In genomic region chr5:33651017-33651416, GRCm38 (mm10) we compare ENCODE assay signal across 8 mouse cellular contexts. TPM values are rescaled to one million over a fixed set of nuclear protein-coding genes. Genes with fewer than 3 reads are reported as not detected.
A peak's percentile ranks its signal among the peaks of the same experiment; 100 is the strongest.
DNase-seq lines count a peak whose midpoint lies in the region; ATAC-seq and TF ChIP-seq lines count a peak whose summit lies in the region.

No protein-coding gene starts in this region.

- peak overlapping the region; percentile 97 for H3K27ac ChIP-seq in heart, embryonic 11.5 days (ENCODE audit: low read depth, low read length)
- 0 out of 2 replicates have a peak overlapping the region, but pooled peaks have one; percentile 98 for H3K27ac ChIP-seq in forebrain, embryonic 15.5 days (replicated peaks)
- peak overlapping the region; percentile 77 for H3K27ac ChIP-seq in liver, embryonic 14.5 days

- H3K36me3 ChIP-seq in heart, embryonic 11.5 days (ENCODE audit: control insufficient read depth, insufficient read depth, low read length): peaks cover 20% of the 10 kb centered on the region
- H3K36me3 ChIP-seq in E14TG2a.4 (ENCODE audit: insufficient read depth, low read length): peaks cover 76% of the 10 kb centered on the region
- H3K36me3 ChIP-seq in forebrain, embryonic 15.5 days: peaks cover 31% of the 10 kb centered on the region
- H3K36me3 ChIP-seq in liver, embryonic 14.5 days (replicated peaks; ENCODE audit: control insufficient read depth, insufficient read depth, low read depth): peaks cover 70% of the 10 kb centered on the region

- 20% methylated on average over 2 of the region's 2 CpGs for WGBS in heart, embryonic 11.5 days (ENCODE audit: insufficient replicate concordance)
- WGBS in forebrain, embryonic 15.5 days: 14% methylated on average over 2 of the region's 2 CpGs
- WGBS in liver, embryonic 14.5 days (ENCODE audit: insufficient replicate concordance): 4% methylated on average over 2 of the region's 2 CpGs

- no peaks in the 10 kb centered on the region for H3K27me3 ChIP-seq in heart, embryonic 11.5 days (ENCODE audit: control insufficient read depth, insufficient read depth, low read length)
- no peaks in the 10 kb centered on the region for H3K27me3 ChIP-seq in E14TG2a.4 (ENCODE audit: insufficient read depth, low read length)
- H3K27me3 ChIP-seq in forebrain, embryonic 15.5 days: no peaks in the 10 kb centered on the region
- H3K27me3 ChIP-seq in liver, embryonic 14.5 days (ENCODE audit: control insufficient read depth, insufficient read depth, low read length): no peaks in the 10 kb centered on the region

- no peak for TF ChIP-seq EP300 in liver, embryonic 14.5 days (IDR thresholded peaks at IDR 0.05; ENCODE audit: low read depth)

- peak overlapping the region; percentile 85 for H3K4me3 ChIP-seq in heart, embryonic 11.5 days (ENCODE audit: low read depth, low read length)
- H3K4me3 ChIP-seq in E14TG2a.4 (replicated peaks; ENCODE audit: low read length): peak overlapping the region; percentile 98
- H3K4me3 ChIP-seq in forebrain, embryonic 15.5 days: peak overlapping the region; percentile 90
- H3K4me3 ChIP-seq in liver, embryonic 14.5 days (ENCODE audit: insufficient read depth in 1 of 2, low read depth in 2 of 2, low read length in 2 of 2): peak overlapping the region; percentile 86 to 95

- peaks cover 14% of the 10 kb centered on the region for H3K4me1 ChIP-seq in heart, embryonic 11.5 days (ENCODE audit: control insufficient read depth, insufficient read depth, low read length)
- peaks cover 50% of the 10 kb centered on the region for H3K4me1 ChIP-seq in E14TG2a.4 (replicated peaks; ENCODE audit: low read depth, low read length)
- peaks cover 31% of the 10 kb centered on the region for H3K4me1 ChIP-seq in forebrain, embryonic 15.5 days
- peaks cover 23 to 24% of the 10 kb centered on the region in 2 experiments for H3K4me1 ChIP-seq in liver, embryonic 14.5 days (replicated peaks; ENCODE audit: control insufficient read depth in 2 of 2, insufficient read depth in 2 of 2, low read length in 1 of 2)

- H3K4me2 ChIP-seq in heart, embryonic 11.5 days: peak overlapping the region; percentile 90
- peak overlapping the region; percentile 54 for H3K4me2 ChIP-seq in forebrain, embryonic 15.5 days (replicated peaks)
- peak overlapping the region; percentile 98 for H3K4me2 ChIP-seq in liver, embryonic 14.5 days (ENCODE audit: low read depth)

- peak overlapping the region; percentile 90 for H3K9ac ChIP-seq in heart, embryonic 11.5 days (ENCODE audit: low read depth, low read length)
- peak overlapping the region; percentile 83 for H3K9ac ChIP-seq in forebrain, embryonic 15.5 days (replicated peaks)
- peak overlapping the region; percentile 93 for H3K9ac ChIP-seq in liver, embryonic 14.5 days (replicated peaks)

- ATAC-seq in heart, embryonic 11.5 days (replicated peaks; ENCODE audit: insufficient number of reproducible peaks, low FRiP score, low TSS enrichment): no peak
- ATAC-seq in forebrain, embryonic 15.5 days (replicated peaks): no peak
- ATAC-seq in liver, embryonic 14.5 days (ENCODE audit: insufficient read depth): no peak

- DNase-seq in heart, postnatal 25 days (ENCODE audit: low spot score): no peak
- no peak for DNase-seq in liver, embryonic 14.5 days (ENCODE audit: low read depth in 3 of 3, low spot score in 3 of 3)
- DNase-seq in natural killer cell, adult 2 months (ENCODE audit: low spot score in 2 of 2): no peak
- no peak for DNase-seq in adrenal gland, adult (ENCODE audit: inconsistent age in 2 of 2, low spot score in 1 of 2)
- no peak for DNase-seq in B cell, adult 2 months

- intact Hi-C loops in heart, postnatal 25 days (cut with DNase I): loop anchor here (10.0 kb wide), 1 partner anchor 284 kb away; the partner anchor contains the start of gene Nelfa

- no peaks in the 10 kb centered on the region for H3K9me3 ChIP-seq in heart, embryonic 11.5 days (replicated peaks; ENCODE audit: control insufficient read depth, low read length)
- no peaks in the 10 kb centered on the region for H3K9me3 ChIP-seq in E14TG2a.4 (ENCODE audit: low read length)
- H3K9me3 ChIP-seq in forebrain, embryonic 15.5 days: no peaks in the 10 kb centered on the region
- no peaks in the 10 kb centered on the region for H3K9me3 ChIP-seq in liver, embryonic 14.5 days (ENCODE audit: control insufficient read depth, low read length)

- TF ChIP-seq CTCF in E14TG2a.4 (conservative IDR thresholded peaks at IDR 0.05; ENCODE audit: low read length): no peak
- TF ChIP-seq CTCF in liver, embryonic 14.5 days (IDR thresholded peaks at IDR 0.05; ENCODE audit: low read depth): no peak

RNA-seq across cellular contexts. Expression of gene Slbp, which starts 1.4 kb away (rescaled TPM):
- 162 and 166 TPM in 2 replicates for polyA plus RNA-seq in heart, embryonic 11.5 days (2014; fragmentation: Nextera tagmentation; extraction: Ambion mirVana)
- 10 to 100 TPM; 15.3 to 16.2 TPM for total RNA-seq in heart, postnatal 25 days (2021)
- 129 and 141 TPM in 2 replicates for polyA plus RNA-seq in forebrain, embryonic 15.5 days (2015; fragmentation: Nextera tagmentation; extraction: Ambion mirVana)
- 97.1 and 155 TPM in 2 replicates for polyA plus RNA-seq in liver, embryonic 14.5 days (2012; rRNA removed)
- 290 and 309 TPM in 2 replicates for polyA plus RNA-seq in liver, embryonic 14.5 days (2014; fragmentation: Nextera tagmentation; extraction: Ambion mirVana)

RNA-seq across cellular contexts. Expression of gene Tacc3, which starts 6.9 kb away (rescaled TPM):
- 171 and 186 TPM in 2 replicates for polyA plus RNA-seq in heart, embryonic 11.5 days (2014; fragmentation: Nextera tagmentation; extraction: Ambion mirVana)
- 1 to 10 TPM; 2.4 TPM for total RNA-seq in heart, postnatal 25 days (2021)
- 91.5 and 98.2 TPM in 2 replicates for polyA plus RNA-seq in forebrain, embryonic 15.5 days (2015; fragmentation: Nextera tagmentation; extraction: Ambion mirVana)
- 50.4 and 69.1 TPM in 2 replicates for polyA plus RNA-seq in liver, embryonic 14.5 days (2012; rRNA removed)
- 138 and 152 TPM in 2 replicates for polyA plus RNA-seq in liver, embryonic 14.5 days (2014; fragmentation: Nextera tagmentation; extraction: Ambion mirVana)

RNA-seq across cellular contexts. Expression of gene Tmem129, which starts 7.2 kb away (rescaled TPM):
- polyA plus RNA-seq in heart, embryonic 11.5 days (2014; fragmentation: Nextera tagmentation; extraction: Ambion mirVana): 41.5 and 42.3 TPM in 2 replicates
- 10 to 100 TPM; 19.8 to 20.2 TPM for total RNA-seq in heart, postnatal 25 days (2021)
- polyA plus RNA-seq in forebrain, embryonic 15.5 days (2015; fragmentation: Nextera tagmentation; extraction: Ambion mirVana): 31.0 and 35.0 TPM in 2 replicates
- 17.4 and 17.7 TPM in 2 replicates for polyA plus RNA-seq in liver, embryonic 14.5 days (2012; rRNA removed)
- 19.4 and 22.1 TPM in 2 replicates for polyA plus RNA-seq in liver, embryonic 14.5 days (2014; fragmentation: Nextera tagmentation; extraction: Ambion mirVana)

RNA-seq across cellular contexts. Expression of gene Gm9903, which starts 21.3 kb away (rescaled TPM):
- polyA plus RNA-seq in heart, embryonic 11.5 days (2014; fragmentation: Nextera tagmentation; extraction: Ambion mirVana): 1.5 and 2.0 TPM in 2 replicates
- 1 to 10 TPM; 1.1 to 1.3 TPM for total RNA-seq in heart, postnatal 25 days (2021)
- 0.60 and 0.75 TPM in 2 replicates for polyA plus RNA-seq in forebrain, embryonic 15.5 days (2015; fragmentation: Nextera tagmentation; extraction: Ambion mirVana)
- 0.06 and 0.18 TPM in 2 replicates for polyA plus RNA-seq in liver, embryonic 14.5 days (2012; rRNA removed)
- polyA plus RNA-seq in liver, embryonic 14.5 days (2014; fragmentation: Nextera tagmentation; extraction: Ambion mirVana): not detected in 2 replicates

RNA-seq across cellular contexts. Expression of gene Fam53a, which starts 21.6 kb away (rescaled TPM):
- polyA plus RNA-seq in heart, embryonic 11.5 days (2014; fragmentation: Nextera tagmentation; extraction: Ambion mirVana): 56.6 and 59.5 TPM in 2 replicates
- total RNA-seq in heart, postnatal 25 days (2021): 10 to 100 TPM; 24.6 to 25.2 TPM
- polyA plus RNA-seq in forebrain, embryonic 15.5 days (2015; fragmentation: Nextera tagmentation; extraction: Ambion mirVana): 44.0 and 47.8 TPM in 2 replicates
- polyA plus RNA-seq in liver, embryonic 14.5 days (2012; rRNA removed): 7.3 and 7.9 TPM in 2 replicates
- 17.9 and 21.9 TPM in 2 replicates for polyA plus RNA-seq in liver, embryonic 14.5 days (2014; fragmentation: Nextera tagmentation; extraction: Ambion mirVana)
